Mouse (Mus musculus) left cerebral cortex, postnatal 36 days (tissue): ENCODE measurements around the gene Tuba8. TPM values are rescaled to one million over a fixed set of nuclear protein-coding genes. Genes with fewer than 3 reads are reported as not detected.

ENCODE experiments used
- DNase-seq, 2 experiments: peaks; one replicate each; pipeline ENCODE4 v3.0.0; 2021 to 2022; ENCODE audit warnings: low spot score in 2 of 2, mixed read lengths in 1 of 2
- intact Hi-C: fragments of 180-260 bp; cut with DNase I; formaldehyde crosslinking; loops from one replicate; pipeline ENCODE4 v1.15.1; 2025
- total RNA-seq, 2 experiments: library from RNA; stranded (reverse); gene quantifications; 2 replicates each; pipeline ENCODE4 v1.2.3; 2021

The Tuba8 gene
- total RNA-seq, 2 experiments from 2014 or later, result 9.6 TPM

GRCm38 (mm10) chr6:121272075-121272800, 61.7 kb downstream of the Tuba8 start:
- intact Hi-C loops, result loop anchor here (2.0 kb wide), 1 partner anchor 93 kb away; no protein-coding TSS in a partner anchor
- DNase-seq, result peak; percentile 70 to 78

- intact Hi-C loops, result no loop called here
Observed at GRCm38 (mm10) chr6:121274356-121274755, 63.9 kb downstream of the Tuba8 start.

More at GRCm38 (mm10) chr6:121274356-121274755, 63.9 kb downstream of the Tuba8 start:
- DNase-seq, result no peak

Other genes starting within 250 kb of the Tuba8 start
- 100 to 1,000 TPM; 100 to 150 TPM for gene Mical3, start 79.7 kb upstream of the Tuba8 start, total RNA-seq
- gene Pex26, start 27.0 kb upstream of the Tuba8 start, total RNA-seq, result 10 to 100 TPM; 14.4 to 14.5 TPM
- gene Usp18, start 35.2 kb downstream of the Tuba8 start, total RNA-seq, result under 1 TPM; 0.59 to 0.72 TPM
- 10 to 100 TPM; 12.4 to 18.9 TPM for gene Slc6a13, start 89.5 kb downstream of the Tuba8 start, total RNA-seq
- 1 to 10 TPM in 1 of 2 experiments, under 1 TPM in 1; 0.72 to 1.7 TPM for gene Slc6a12, start 132.4 kb downstream of the Tuba8 start, total RNA-seq